ENCODE assay signal across 9 mouse cellular contexts in genomic region chr14:60688509-60689205, GRCm38 (mm10). TPM values are rescaled to one million over a fixed set of nuclear protein-coding genes. Genes with fewer than 3 reads are reported as not detected.
DNase-seq lines count a peak whose midpoint lies in the region; ATAC-seq and TF ChIP-seq lines count a peak whose summit lies in the region.
"Had no signal": no experiment of that assay in that cellular context is flagged by ENCODE, and none has a peak within 500 bp of the region (broad histone marks: within the 10 kb centered on the region; RNA-seq: fewer than 3 reads in every experiment).

No protein-coding gene starts in this region.

- H3K4me3 ChIP-seq in intestine, embryonic 15.5 days (replicated peaks): no peak overlapping the region
- H3K4me3 ChIP-seq in small intestine, adult 2 months (ENCODE audit: low read depth, low read length): no peak overlapping the region

- no peak overlapping the region for H3K9ac ChIP-seq in intestine, embryonic 15.5 days

- peak; percentile 66; the same call in 1 of the 2 replicates for TF ChIP-seq CTCF in small intestine, adult 2 months (IDR thresholded peaks at IDR 0.05; ENCODE audit: extremely low read depth, insufficient read length, insufficient replicate concordance, low read depth, low read length)

- no peak for TF ChIP-seq POLR2A in small intestine, adult 2 months (IDR thresholded peaks at IDR 0.05; ENCODE audit: low read depth, low read length)

- peak; percentile 89 to 90 for DNase-seq in cerebellum, postnatal 10 days
- no peak for DNase-seq in cerebellum, adult 8-10 months
- DNase-seq in c-Kit-negative CD71-positive TER-119-positive erythroid progenitor cells, embryonic 14.5 days (ENCODE audit: low read depth, low spot score): peak; percentile 35
- DNase-seq in left cerebral cortex, postnatal 25 days (ENCODE audit: low spot score in 2 of 2): peak; percentile 59 to 74
- peak; percentile 66 for DNase-seq in mesoderm, embryonic 11.5 days (ENCODE audit: low read depth, low spot score)

- no peaks in the 10 kb centered on the region for H3K27me3 ChIP-seq in intestine, embryonic 15.5 days (replicated peaks)
- no peaks in the 10 kb centered on the region for H3K27me3 ChIP-seq in small intestine, adult 2 months (ENCODE audit: control insufficient read depth, insufficient read depth, low read length)

- 46% methylated on average over 7 of the region's 7 CpGs for WGBS in intestine, embryonic 15.5 days
- WGBS in small intestine, adult 2 months: 36% methylated on average over 7 of the region's 7 CpGs

- no peak overlapping the region for H3K27ac ChIP-seq in intestine, embryonic 15.5 days
- no peak overlapping the region for H3K27ac ChIP-seq in small intestine, adult 2 months (ENCODE audit: insufficient read depth, low read depth, low read length)

- no peak overlapping the region for H3K4me2 ChIP-seq in intestine, embryonic 15.5 days (replicated peaks)

- intact Hi-C loops in left cerebral cortex, postnatal 25 days (cut with DNase I): loop anchor here (1.0 to 5.0 kb wide), 2 partner anchors 46 to 163 kb away; no protein-coding TSS in a partner anchor

- 0 out of 2 replicates have a peak, but pooled peaks cover 2% of the 10 kb centered on the region for H3K4me1 ChIP-seq in intestine, embryonic 15.5 days (replicated peaks)
- H3K4me1 ChIP-seq in small intestine, adult 2 months (ENCODE audit: control insufficient read depth, insufficient read depth, insufficient read length, low read length): peaks cover 5% of the 10 kb centered on the region

- peak; percentile 58; the same call in 1 of the 2 replicates for ATAC-seq in frontal cortex, adult (ENCODE audit: low TSS enrichment)
- peak; percentile 81 for ATAC-seq in intestine, embryonic 15.5 days

- H3K36me3 ChIP-seq in intestine, embryonic 15.5 days: no peaks in the 10 kb centered on the region
- peaks cover 6% of the 10 kb centered on the region; the same call in 1 of the 2 replicates for H3K36me3 ChIP-seq in small intestine, adult 2 months (ENCODE audit: control insufficient read depth, insufficient read depth, low read length)
- H3K36me3 ChIP-seq: G1E had no signal

- H3K9me3 ChIP-seq in intestine, embryonic 15.5 days: no peaks in the 10 kb centered on the region
- H3K9me3 ChIP-seq: G1E had no signal

RNA-seq across cellular contexts. Expression of gene Spata13, which starts 54.9 kb away (rescaled TPM):
- polyA plus RNA-seq in intestine, embryonic 15.5 days (2015; fragmentation: Nextera tagmentation; extraction: Ambion mirVana): 21.4 and 22.4 TPM in 2 replicates
- total RNA-seq in left cerebral cortex, postnatal 25 days (2021): 10 to 100 TPM; 17.6 to 25.2 TPM
- polyA plus RNA-seq in small intestine, adult 2 months (2012; rRNA removed): 10.1 and 21.6 TPM in 2 replicates
